Mouse (Mus musculus) thymus, adult 2 months (tissue): Measurements from ENCODE around the gene Asic3.

Source experiments
- CTCF ChIP-seq: fragments of 200-500 bp; IDR thresholded peaks from 2 replicates; pipeline ENCODE4 v1.5.1; 2012; ENCODE audit warnings: mild to moderate bottlenecking, control low read depth, low read length, moderate library complexity, borderline replicate concordance; ENCODE audit not compliant: control insufficient read depth, poor library complexity, insufficient read depth; ENCODE audit errors: extremely low read depth
- POLR2A ChIP-seq: fragments of 200-500 bp; IDR thresholded peaks from 2 replicates; pipeline ENCODE4 v1.6.1; 2012; ENCODE audit warnings: mild to moderate bottlenecking, low read length, control low read depth, moderate library complexity; ENCODE audit not compliant: control insufficient read depth, poor library complexity, insufficient read depth; ENCODE audit errors: extremely low read depth

DNA sequence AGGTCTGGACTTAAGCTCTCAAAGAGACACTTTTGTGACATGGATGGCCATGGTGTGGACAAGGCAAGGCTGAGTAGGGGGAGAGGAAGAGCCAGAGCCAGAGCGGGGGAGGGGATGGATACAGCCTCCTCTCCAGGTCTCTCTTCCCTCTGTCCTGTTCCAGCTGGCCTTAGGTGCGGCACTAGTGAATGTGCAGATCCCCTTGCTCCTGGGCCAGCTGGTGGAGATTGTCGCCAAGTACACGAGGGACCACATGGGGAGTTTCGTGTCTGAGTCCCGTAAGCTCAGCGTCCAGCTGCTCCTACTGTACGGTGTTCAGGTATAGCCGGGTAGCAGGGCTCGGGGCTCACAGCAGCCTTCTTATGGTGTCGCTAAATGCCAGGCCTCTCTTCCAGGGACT, 12.8 kb upstream of the Asic3 start:
- TF ChIP-seq CTCF = no peak
- TF ChIP-seq POLR2A = no peak
